Mouse (Mus musculus) left cerebral cortex, postnatal 10 days (tissue): ENCODE measurements around the gene Sox5. TPM values are rescaled to one million over a fixed set of nuclear protein-coding genes. Genes with fewer than 3 reads are reported as not detected.
"Not testable (repeated sequence)": the region's sequence is repeated elsewhere in the genome, so short reads cannot be mapped to it uniquely, and the experiment has no call there.

Experiments
- DNase-seq, 2 experiments: peaks; one replicate each; pipeline ENCODE4 v3.0.0; 2021 to 2022; ENCODE audit warnings: low spot score in 2 of 2, mixed read lengths in 1 of 2; ENCODE audit errors: extremely low spot score in 1 of 2
- intact Hi-C: fragments of 180-260 bp; cut with DNase I; formaldehyde crosslinking; loops from one replicate; pipeline ENCODE4 v1.15.1; 2025
- total RNA-seq, 2 experiments: library from RNA; stranded (reverse); gene quantifications; 2 replicates each; pipeline ENCODE4 v1.2.3; 2021

Sox5 gene
- total RNA-seq, 2 experiments from 2014 or later: 77.5 to 78.6 TPM

DNA sequence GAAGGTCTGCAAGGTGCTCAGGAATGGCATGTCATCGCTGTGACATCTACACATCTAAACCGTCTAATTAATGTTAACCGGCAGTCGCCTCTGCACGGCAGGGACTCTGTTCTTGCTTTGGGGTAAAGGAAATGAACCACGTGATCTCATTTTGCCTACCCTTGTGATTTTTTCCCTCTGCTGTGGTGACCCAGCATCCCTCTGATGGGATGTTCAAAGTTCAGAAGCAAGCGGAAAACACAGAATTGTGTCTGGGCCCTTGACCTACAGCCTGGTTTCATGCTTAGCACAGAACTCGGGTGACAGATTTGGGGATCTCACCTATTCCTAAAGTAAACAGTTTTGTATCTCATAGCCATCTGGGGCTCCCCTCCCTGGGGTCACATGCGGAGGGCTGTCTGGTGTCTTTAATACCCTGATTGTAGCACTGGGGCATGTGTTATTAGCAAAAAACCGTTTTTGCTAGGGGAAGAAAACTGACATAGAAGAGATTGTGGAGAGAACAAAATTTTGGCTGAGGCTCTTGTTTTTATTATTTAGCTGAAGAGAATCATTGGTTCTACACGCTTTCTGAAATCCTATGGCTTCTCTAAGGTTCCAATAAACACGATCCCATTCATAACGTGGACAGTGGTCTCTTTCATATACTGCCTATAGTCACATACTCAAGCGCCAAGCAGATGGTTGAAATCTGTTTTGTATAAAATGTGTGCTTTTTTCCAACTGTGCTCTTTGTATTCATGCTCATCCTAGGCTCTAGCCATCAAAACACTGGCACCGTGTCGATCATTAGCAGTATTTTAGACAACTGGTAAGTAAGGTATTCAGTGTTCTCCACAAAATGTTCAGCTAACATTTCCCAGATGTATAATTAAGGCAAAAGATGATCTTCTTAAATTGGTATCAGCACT lies 584.3 kb downstream of the Sox5 start:
- no peak for DNase-seq

DNA sequence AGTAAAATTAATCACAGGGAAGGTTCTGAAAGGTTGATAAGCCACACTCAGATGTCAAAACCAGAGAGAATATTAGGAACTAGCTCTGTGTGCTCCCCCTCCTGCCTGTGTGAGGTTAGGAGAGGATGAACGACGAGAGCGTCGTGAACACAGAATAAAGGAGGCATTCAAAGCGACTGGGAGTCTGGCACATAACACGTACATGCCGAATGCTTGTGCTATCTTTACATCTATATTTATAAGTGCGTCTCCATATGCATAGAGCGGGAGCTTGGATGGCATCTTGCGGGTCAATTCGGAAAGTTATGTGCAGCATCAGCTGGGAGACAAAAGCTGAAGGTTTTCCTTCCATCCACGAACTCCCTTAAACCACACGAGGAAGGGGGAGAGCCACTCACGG lies 585.8 kb downstream of the Sox5 start:
- no peak for DNase-seq
- intact Hi-C loops: no loop called here

More for the DNA sequence above, 584.3 kb downstream of the Sox5 start:
- intact Hi-C loops: no loop called here

- DNase-seq: no peak
- intact Hi-C loops: no loop called here
These were observed 598.7 kb downstream of the Sox5 start for GRCm38 (mm10) chr6:144183087-144183486.

DNA sequence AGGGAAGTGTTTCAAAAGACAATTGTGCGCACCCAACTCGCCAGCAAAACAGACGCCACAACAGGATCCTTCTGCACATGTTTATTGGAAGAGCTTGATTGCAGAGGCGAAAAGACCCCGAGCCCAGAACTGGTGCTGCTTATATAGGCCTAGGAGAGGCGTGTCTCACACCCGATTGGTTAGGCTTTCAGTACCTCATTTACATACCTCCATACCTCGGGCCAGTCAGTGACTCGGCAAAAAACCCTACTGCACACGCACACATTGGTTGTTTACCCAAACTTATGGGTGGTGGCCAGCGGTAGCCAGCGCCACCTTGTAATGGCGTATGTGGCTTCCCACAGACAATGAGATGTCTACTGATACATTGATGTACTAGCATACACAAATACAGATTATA lies 599.3 kb downstream of the Sox5 start:
- DNase-seq, intact Hi-C loops: not testable (repeated sequence)

DNA sequence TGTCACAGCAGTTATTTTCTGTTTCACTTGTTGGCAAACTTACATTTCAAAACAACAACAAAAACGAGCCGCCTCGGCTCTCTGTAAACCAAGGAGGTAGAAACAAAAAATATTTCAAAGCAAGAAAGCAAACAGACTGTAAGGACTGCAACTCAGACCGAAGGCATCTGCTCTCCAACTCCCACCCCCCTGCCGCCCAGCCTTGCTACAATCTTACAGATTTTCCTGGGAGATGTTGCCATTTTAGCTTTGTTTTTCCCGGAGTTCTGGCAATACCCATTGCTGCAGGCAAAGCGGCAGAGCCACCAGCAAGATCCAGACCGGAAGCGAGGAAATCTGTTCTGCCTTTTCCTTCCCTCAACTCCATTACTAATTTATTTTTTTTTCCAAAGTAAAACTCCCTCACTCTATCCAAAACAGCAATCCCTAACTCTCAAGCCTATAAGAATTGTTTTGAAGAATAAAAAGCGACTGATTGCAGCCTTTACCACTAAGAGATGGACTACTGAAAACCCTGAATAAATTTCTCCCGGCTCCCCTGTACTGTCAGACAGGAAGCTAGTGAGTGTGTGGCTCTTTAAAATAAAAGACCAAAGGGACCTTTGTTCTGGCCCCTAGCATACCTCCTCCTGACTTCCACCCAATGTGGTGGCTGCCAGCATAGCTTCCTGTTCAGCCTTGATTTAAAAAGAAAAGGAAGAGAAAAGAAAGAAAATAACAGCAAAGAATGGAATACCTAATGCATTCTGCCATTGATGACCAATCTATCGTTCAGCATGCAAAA lies 600.5 kb downstream of the Sox5 start:
- intact Hi-C loops: no loop called here

GRCm38 (mm10) chr6:144179111-144179510 lies 602.7 kb downstream of the Sox5 start:
- no peak for DNase-seq
- intact Hi-C loops: no loop called here

More for the DNA sequence above, 600.5 kb downstream of the Sox5 start:
- peak in 1 of 2 experiments; percentile 46 for DNase-seq

- no peak for DNase-seq
- intact Hi-C loops: no loop called here
These were observed 605.1 kb downstream of the Sox5 start for GRCm38 (mm10) chr6:144176674-144177073.

- intact Hi-C loops: no loop called here
- no peak for DNase-seq
These were observed 606.2 kb downstream of the Sox5 start for GRCm38 (mm10) chr6:144175590-144175989.

- intact Hi-C loops: no loop called here
- DNase-seq: no peak
These were observed 611.2 kb downstream of the Sox5 start for GRCm38 (mm10) chr6:144170541-144170940.

DNA sequence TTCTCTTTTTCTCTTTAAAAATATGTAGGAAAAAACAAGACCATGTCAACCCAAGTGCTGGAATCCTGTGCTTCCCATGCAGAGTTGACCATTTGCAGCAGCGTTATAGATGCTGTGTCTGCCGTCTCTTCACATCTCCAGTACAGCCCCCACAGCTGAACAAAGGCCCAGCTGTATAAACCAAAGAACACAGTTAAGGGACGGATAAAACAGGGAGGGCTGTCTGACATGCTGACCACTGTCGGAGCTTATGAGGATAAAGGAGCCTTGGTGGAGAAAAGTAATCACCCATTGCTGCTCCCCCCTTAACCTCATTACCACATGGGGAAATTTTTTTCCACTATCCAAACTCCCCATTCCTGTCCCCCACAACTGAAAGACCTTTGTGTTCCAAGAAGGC lies 612.0 kb downstream of the Sox5 start:
- intact Hi-C loops: no loop called here
- no peak for DNase-seq

- intact Hi-C loops: no loop called here
- DNase-seq: no peak
These were observed 612.9 kb downstream of the Sox5 start for GRCm38 (mm10) chr6:144168696-144169476.

DNA sequence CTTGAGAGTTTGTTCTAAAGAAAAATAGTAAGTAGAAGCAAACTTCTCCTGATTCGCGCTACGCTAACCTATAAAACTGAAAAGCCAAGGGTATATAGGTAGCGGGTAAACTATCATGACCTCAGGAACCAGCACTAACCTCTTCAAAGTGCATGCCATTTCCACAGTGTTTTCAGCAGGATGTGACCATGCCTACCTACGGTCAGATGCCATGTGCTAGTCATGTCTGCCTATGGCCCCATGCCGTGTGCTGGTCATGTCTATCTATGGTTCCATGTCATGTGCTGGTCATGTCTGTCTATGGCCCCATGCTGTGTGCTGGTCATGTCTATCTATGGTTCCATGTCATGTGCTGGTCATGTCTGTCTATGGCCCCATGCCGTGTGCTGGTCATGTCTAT lies 614.7 kb downstream of the Sox5 start:
- intact Hi-C loops: no loop called here

DNA sequence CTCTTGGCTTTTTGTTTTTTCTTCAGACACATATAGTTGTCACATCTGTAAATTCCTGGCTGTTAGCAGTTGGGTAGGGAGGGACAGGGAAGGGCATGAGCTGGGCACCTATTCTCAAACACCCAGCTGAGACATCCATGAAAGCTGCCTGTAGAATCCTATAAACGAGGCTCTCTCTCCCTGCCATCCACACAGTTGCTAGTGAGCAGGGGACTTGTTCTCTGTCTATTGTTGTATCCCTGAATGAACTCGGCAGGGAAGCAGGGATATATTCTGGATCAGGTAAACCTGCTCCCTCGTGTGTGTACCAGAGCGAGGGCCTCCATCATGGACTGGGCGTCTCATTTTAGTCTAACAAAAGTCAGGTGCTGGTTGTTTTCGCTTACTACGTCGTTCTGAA lies 615.1 kb downstream of the Sox5 start:
- intact Hi-C loops: no loop called here
- DNase-seq: no peak

More for the DNA sequence above, 614.7 kb downstream of the Sox5 start:
- no peak for DNase-seq

DNA sequence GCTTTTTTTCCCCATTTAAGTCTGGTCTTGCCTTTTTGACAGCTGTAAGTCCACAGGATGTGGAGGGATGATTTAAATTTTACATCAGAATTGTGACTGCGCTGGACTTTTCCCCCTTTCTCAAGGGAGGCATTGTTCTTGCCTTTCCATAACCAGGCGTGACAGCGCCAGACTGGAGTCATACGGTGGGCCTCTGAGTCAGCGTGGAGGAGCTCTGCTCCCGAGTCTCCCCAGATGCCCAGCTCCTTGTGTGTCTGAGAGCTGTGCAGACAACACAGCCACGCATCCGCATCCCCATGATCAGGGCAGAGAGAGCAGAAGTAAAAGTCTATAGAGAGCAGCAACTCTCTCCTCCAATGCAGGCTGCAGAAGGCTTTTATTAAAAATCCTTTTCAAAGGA lies 615.7 kb downstream of the Sox5 start:
- intact Hi-C loops: no loop called here
- peak in 1 of 2 experiments; percentile 33 for DNase-seq

GRCm38 (mm10) chr6:144163501-144163900 lies 618.3 kb downstream of the Sox5 start:
- DNase-seq: no peak

GRCm38 (mm10) chr6:144158637-144159036 lies 623.1 kb downstream of the Sox5 start:
- peak in 1 of 2 experiments; percentile 39 for DNase-seq
- intact Hi-C loops: loop anchor here (5.0 kb wide), 1 partner anchor 44 kb away; no protein-coding TSS in a partner anchor

More at GRCm38 (mm10) chr6:144163501-144163900, 618.3 kb downstream of the Sox5 start:
- intact Hi-C loops: no loop called here

GRCm38 (mm10) chr6:144154892-144155424 lies 626.8 kb downstream of the Sox5 start:
- peak in 1 of 2 experiments; percentile 39 for DNase-seq
- intact Hi-C loops: loop anchor here (5.0 kb wide), 1 partner anchor 47 kb away; no protein-coding TSS in a partner anchor

- no peak for DNase-seq
- intact Hi-C loops: no loop called here
These were observed 629.8 kb downstream of the Sox5 start for GRCm38 (mm10) chr6:144151957-144152356.

GRCm38 (mm10) chr6:144151075-144151474 lies 630.7 kb downstream of the Sox5 start:
- intact Hi-C loops: no loop called here
- no peak for DNase-seq
